Mouse (Mus musculus): ENCODE measurements around the gene Ammecr1.
A peak's percentile ranks its signal among the peaks of the same experiment; 100 is the strongest.

GRCm38 (mm10) chrX:142966008-142966966 is at the start of gene Ammecr1:
- TF ChIP-seq CTCF (IDR thresholded peaks at IDR 0.05; ENCODE audit: extremely low read depth, insufficient read length, insufficient replicate concordance, low read depth, low read length) (no peak), POLR2A (IDR thresholded peaks at IDR 0.05; ENCODE audit: low read depth, low read length) (peak; percentile 56; the same call in 1 of the 2 replicates)
